10 mouse cellular contexts compared by ENCODE assay signal in genomic region chr1:93618948-93619347, GRCm38 (mm10). TPM values are rescaled to one million over a fixed set of nuclear protein-coding genes. Genes with fewer than 3 reads are reported as not detected.
DNase-seq lines count a peak whose midpoint lies in the region; ATAC-seq and TF ChIP-seq lines count a peak whose summit lies in the region.
"Had no signal": no experiment of that assay in that cellular context is flagged by ENCODE, and none has a peak within 500 bp of the region (broad histone marks: within the 10 kb centered on the region; RNA-seq: fewer than 3 reads in every experiment).

No protein-coding gene starts in this region.

- ATAC-seq in kidney, postnatal 0 days (replicated peaks; ENCODE audit: low FRiP score, low read depth): 0 out of 2 replicates have a peak, but pooled peaks have one; percentile 10
- peak; percentile 7; the same call in 1 of the 2 replicates for ATAC-seq in limb, embryonic 11.5 days (ENCODE audit: insufficient number of reproducible peaks, low FRiP score, low TSS enrichment, low read depth)

- intact Hi-C loops in heart, postnatal 14 days (cut with DNase I): no loop called here

- H3K36me3 ChIP-seq in kidney, postnatal 0 days (ENCODE audit: insufficient read depth, low read length): peaks cover 29% of the 10 kb centered on the region
- peaks cover 16% of the 10 kb centered on the region for H3K36me3 ChIP-seq in limb, embryonic 11.5 days (ENCODE audit: control insufficient read depth, insufficient read depth, low read length)
- peaks cover 16% of the 10 kb centered on the region for H3K36me3 ChIP-seq in myocyte (ENCODE audit: control insufficient read depth, insufficient read depth)

- WGBS in kidney, postnatal 0 days: 67% methylated on average over 5 of the region's 5 CpGs
- WGBS in limb, embryonic 11.5 days: 72% methylated on average over 5 of the region's 5 CpGs

- no peak overlapping the region for H3K4me3 ChIP-seq in kidney, postnatal 0 days (replicated peaks; ENCODE audit: low read depth, low read length)
- no peak overlapping the region for H3K4me3 ChIP-seq in embryonic fibroblast, embryonic 13.5 days (ENCODE audit: insufficient read depth, low read length)
- H3K4me3 ChIP-seq in limb, embryonic 11.5 days (ENCODE audit: low read depth, low read length): no peak overlapping the region
- H3K4me3 ChIP-seq in myocyte: no peak overlapping the region
- H3K4me3 ChIP-seq: heart, embryonic 12.5 days had no signal

- H3ac ChIP-seq in myocyte (ENCODE audit: control insufficient read depth, insufficient read length): no peak overlapping the region

- H3K9me3 ChIP-seq in kidney, postnatal 0 days (replicated peaks; ENCODE audit: low read length): no peaks in the 10 kb centered on the region
- H3K9me3 ChIP-seq in limb, embryonic 11.5 days (ENCODE audit: control insufficient read depth, low read length): no peaks in the 10 kb centered on the region
- H3K9me3 ChIP-seq: heart, embryonic 12.5 days had no signal

- no peaks in the 10 kb centered on the region for H3K79me2 ChIP-seq in myocyte (ENCODE audit: control insufficient read depth, insufficient read depth)

- H3K27ac ChIP-seq in kidney, postnatal 0 days: no peak overlapping the region
- H3K27ac ChIP-seq in embryonic fibroblast, embryonic 13.5 days (ENCODE audit: insufficient read depth, low read length): peak overlapping the region; percentile 82
- H3K27ac ChIP-seq in limb, embryonic 11.5 days (replicated peaks; ENCODE audit: low read depth, low read length): peak overlapping the region; percentile 83

- TF ChIP-seq CTCF in kidney, postnatal 0 days (IDR thresholded peaks at IDR 0.05; ENCODE audit: low read depth): no peak
- no peak for TF ChIP-seq CTCF in embryonic fibroblast, embryonic 13.5 days (IDR thresholded peaks at IDR 0.05; ENCODE audit: borderline replicate concordance, insufficient read depth, low read length)

- H3K4me2 ChIP-seq in kidney, postnatal 0 days (ENCODE audit: low read length): no peak overlapping the region
- H3K4me2 ChIP-seq in limb, embryonic 11.5 days (ENCODE audit: low read depth, severe bottlenecking): no peak overlapping the region
- no peak overlapping the region for H3K4me2 ChIP-seq in myocyte (ENCODE audit: low read depth)
- H3K4me2 ChIP-seq: heart, embryonic 12.5 days had no signal

- TF ChIP-seq POLR2A in embryonic fibroblast, embryonic 13.5 days (IDR thresholded peaks at IDR 0.05; ENCODE audit: low read depth, low read length): no peak
- TF ChIP-seq POLR2A in myocyte (IDR thresholded peaks at IDR 0.05; ENCODE audit: insufficient read length, low read depth): peak; percentile 31

- 0 out of 2 replicates have a peak, but pooled peaks cover 7% of the 10 kb centered on the region for H3K4me1 ChIP-seq in kidney, postnatal 0 days (replicated peaks; ENCODE audit: insufficient read depth, low read length)
- peaks cover 9% of the 10 kb centered on the region; the same call in 1 of the 2 replicates for H3K4me1 ChIP-seq in embryonic fibroblast, embryonic 13.5 days (ENCODE audit: control insufficient read depth, insufficient read depth, low read length)
- H3K4me1 ChIP-seq in limb, embryonic 11.5 days (ENCODE audit: control insufficient read depth, insufficient read depth, low read length): peaks cover 9% of the 10 kb centered on the region

- no peak overlapping the region for H3K9ac ChIP-seq in kidney, postnatal 0 days (ENCODE audit: low read depth, low read length)
- H3K9ac ChIP-seq in limb, embryonic 11.5 days (ENCODE audit: low read length): no peak overlapping the region
- H3K9ac ChIP-seq: heart, embryonic 12.5 days had no signal

- no peaks in the 10 kb centered on the region for H3K27me3 ChIP-seq in kidney, postnatal 0 days (ENCODE audit: insufficient read depth, low read length)
- H3K27me3 ChIP-seq in limb, embryonic 11.5 days (ENCODE audit: control insufficient read depth, insufficient read depth, low read length): no peaks in the 10 kb centered on the region
- H3K27me3 ChIP-seq in myocyte (ENCODE audit: control insufficient read depth, insufficient read depth, insufficient read length): no peaks in the 10 kb centered on the region
- H3K27me3 ChIP-seq: heart, embryonic 12.5 days had no signal

- DNase-seq in kidney, postnatal 0 days (ENCODE audit: low spot score): no peak
- DNase-seq in kidney, postnatal 14 days: no peak
- DNase-seq in limb, embryonic 11.5 days (ENCODE audit: low spot score): no peak
- DNase-seq in left cerebral cortex, adult 8-10 months (ENCODE audit: low spot score in 2 of 2): no peak
- DNase-seq in heart, postnatal 14 days: no peak
- DNase-seq: kidney, postnatal 4 days; right cerebral cortex, postnatal 4 days had no signal

TF ChIP-seq in myocyte, 11 proteins besides CTCF, POLR2A, EP300 and RAD21:
- TF ChIP-seq CEBPB (IDR thresholded peaks at IDR 0.05; ENCODE audit: insufficient read depth, poor library complexity, severe bottlenecking) (no peak), MAX (IDR thresholded peaks at IDR 0.05; ENCODE audit: low read depth) (no peak), MYOD1 (IDR thresholded peaks at IDR 0.05; ENCODE audit: control insufficient read depth in 1 of 3, insufficient read length in 2 of 3, low read depth in 2 of 3) (peak in 2 of 3 experiments; percentile 74 to 88), TCF12 (IDR thresholded peaks at IDR 0.05; ENCODE audit: insufficient read depth, poor library complexity, severe bottlenecking) (no peak), REST (IDR thresholded peaks at IDR 0.05; ENCODE audit: insufficient read depth, insufficient read length) (no peak), TCF3 (IDR thresholded peaks at IDR 0.05; ENCODE audit: insufficient read length, low read depth) (no peak), POLR2AphosphoS2 (IDR thresholded peaks at IDR 0.05; ENCODE audit: insufficient read length, low read depth) (peak; percentile 90), E2F4 (IDR thresholded peaks at IDR 0.05; ENCODE audit: insufficient read depth) (no peak), USF1 (IDR thresholded peaks at IDR 0.05; ENCODE audit: low read depth) (no peak), SRF (IDR thresholded peaks at IDR 0.05; ENCODE audit: control insufficient read depth, insufficient read length, low read depth) (no peak), MYOG (IDR thresholded peaks at IDR 0.05; ENCODE audit: control insufficient read depth in 1 of 3, insufficient read depth in 1 of 3, insufficient read length in 2 of 3, low read depth in 2 of 3) (peak in 2 of 3 experiments; percentile 13 to 71)

RNA-seq across cellular contexts. Expression of gene Stk25, which starts 39.5 kb away (rescaled TPM):
- polyA plus RNA-seq in kidney, postnatal 0 days (2015; fragmentation: Nextera tagmentation; extraction: Ambion mirVana): 174 TPM in 2 replicates
- 100 and 115 TPM in 2 replicates for polyA plus RNA-seq in embryonic fibroblast, embryonic 13.5 days (2011; ENCODE audit: insufficient read length, low read depth, missing spikeins)
- polyA plus RNA-seq in limb, embryonic 11.5 days (2014; fragmentation: Nextera tagmentation; extraction: Ambion mirVana): 182 and 191 TPM in 2 replicates
- 119 TPM for polyA plus RNA-seq in myocyte (2012; fragmentation: generic; extraction: Trizol)
- total RNA-seq in left cerebral cortex, adult 8-10 months (2022): 100 to 1,000 TPM; 350 to 369 (median 358) TPM
- total RNA-seq in heart, postnatal 14 days (2021): 100 to 1,000 TPM in 1 of 2 experiments, 10 to 100 TPM in 1; 98.9 to 106 TPM
